Mouse (Mus musculus) bone marrow, adult 2 months (tissue): ENCODE data around the gene Efhb. TPM values are rescaled to one million over a fixed set of nuclear protein-coding genes. Genes with fewer than 3 reads are reported as not detected.
A peak's percentile ranks its signal among the peaks of the same experiment; 100 is the strongest.

ENCODE experiments used
- H3K27ac ChIP-seq: fragments of 200-500 bp; 2 replicates; pipeline ENCODE4 v1.5.1; 2012; ENCODE audit warnings: low read depth, mild to moderate bottlenecking, control low read depth, inconsistent platforms, low read length; ENCODE audit not compliant: control insufficient read depth, poor library complexity, insufficient read depth
- H3K4me1 ChIP-seq: fragments of 200-500 bp; 2 replicates; pipeline ENCODE4 v1.6.1; 2011; ENCODE audit warnings: low read length; ENCODE audit not compliant: control insufficient read depth, insufficient read depth
- H3K4me3 ChIP-seq: fragments of 200-500 bp; replicated peaks from 2 replicates; pipeline ENCODE3; 2011; ENCODE audit warnings: mild to moderate bottlenecking, low read depth, low read length, control low read depth; ENCODE audit not compliant: control insufficient read depth
- CTCF ChIP-seq: fragments of 200-500 bp; IDR thresholded peaks from 2 replicates; pipeline ENCODE4 v1.5.1; 2011; ENCODE audit warnings: low read length, control low read depth; ENCODE audit not compliant: control insufficient read depth, insufficient read depth
- POLR2A ChIP-seq: fragments of 200-500 bp; IDR thresholded peaks from 2 replicates; pipeline ENCODE4 v1.6.1; 2011; ENCODE audit warnings: low read depth, mild to moderate bottlenecking, control low read depth, low read length, borderline replicate concordance; ENCODE audit not compliant: control insufficient read depth
- WGBS: fragments of 180-500 bp; shearing (Covaris S2); methylation state at CpG from one replicate; pipeline ENCODE4 v1.1.7; 2018; 5-methylcytosine and 5-hydroxymethylcytosine counted together
- polyA plus RNA-seq: library from polyadenylated mRNA; stranded (reverse); fragments of >200 nt; gene quantifications from 2 replicates; pipeline ENCODE4 v1.2.4, GENCODE M21; 2011; ENCODE audit warnings: low replicate concordance; ENCODE audit not compliant: missing spikeins, insufficient read depth, insufficient read length

The Efhb gene
- polyA plus RNA-seq, result not detected in 2 replicates

DNA sequence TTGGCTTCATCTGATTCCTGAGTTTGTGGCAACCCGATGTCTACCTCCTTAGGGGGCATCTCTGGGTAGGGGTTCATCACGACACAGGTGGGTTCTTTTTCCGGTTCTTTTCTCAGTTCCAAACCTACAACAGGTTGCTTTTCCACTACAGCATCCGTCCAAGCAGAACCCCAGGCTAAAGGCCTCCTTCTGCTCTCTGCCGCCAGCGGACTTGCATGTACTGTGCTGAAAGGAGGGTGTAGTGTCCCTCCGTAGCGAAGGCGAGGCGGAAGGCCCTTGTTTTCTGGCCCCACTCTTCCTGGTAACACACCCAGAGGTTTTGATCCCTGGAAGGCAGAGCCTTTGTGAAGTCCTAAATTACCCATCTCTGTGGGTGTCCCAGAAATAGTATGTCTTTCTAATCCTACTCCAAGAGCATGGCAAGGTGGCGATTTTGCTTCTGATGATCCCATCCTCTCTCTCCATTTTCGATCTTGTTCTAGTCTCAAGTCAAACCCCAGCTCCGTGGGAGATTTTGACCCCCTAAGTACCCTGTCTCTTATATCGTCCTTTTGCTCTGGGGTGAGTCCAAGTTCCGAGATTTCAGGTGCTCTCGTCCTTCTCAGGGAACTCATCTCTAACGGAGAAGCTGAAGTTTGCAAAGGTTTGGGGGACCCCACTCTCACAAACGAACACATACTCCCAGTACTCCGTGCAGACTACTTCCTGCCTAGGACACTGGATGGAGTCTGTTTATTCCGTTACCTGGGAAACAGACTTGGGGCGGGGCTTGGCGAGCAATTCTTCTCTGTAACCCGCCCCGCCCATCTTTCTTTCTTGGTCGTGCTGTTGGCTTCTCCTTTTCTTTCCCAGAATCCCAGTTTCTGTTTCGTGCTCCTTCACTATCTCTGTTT, at the start of gene Efhb:
Efhb (minus strand) TSS at position 719 of the 893 bp plus-strand sequence.
- Histone ChIP-seq H3K4me3 (no peak within 1 kb of the TSS), H3K4me1 (no peaks in the 10 kb centered on the region; the same call in 1 of the 2 replicates), H3K27ac (no peak within 1 kb of the TSS)
- TF ChIP-seq POLR2A (no peak), CTCF (no peak)
- 36% methylated on average over 26 of the region's 26 CpGs for WGBS

DNA sequence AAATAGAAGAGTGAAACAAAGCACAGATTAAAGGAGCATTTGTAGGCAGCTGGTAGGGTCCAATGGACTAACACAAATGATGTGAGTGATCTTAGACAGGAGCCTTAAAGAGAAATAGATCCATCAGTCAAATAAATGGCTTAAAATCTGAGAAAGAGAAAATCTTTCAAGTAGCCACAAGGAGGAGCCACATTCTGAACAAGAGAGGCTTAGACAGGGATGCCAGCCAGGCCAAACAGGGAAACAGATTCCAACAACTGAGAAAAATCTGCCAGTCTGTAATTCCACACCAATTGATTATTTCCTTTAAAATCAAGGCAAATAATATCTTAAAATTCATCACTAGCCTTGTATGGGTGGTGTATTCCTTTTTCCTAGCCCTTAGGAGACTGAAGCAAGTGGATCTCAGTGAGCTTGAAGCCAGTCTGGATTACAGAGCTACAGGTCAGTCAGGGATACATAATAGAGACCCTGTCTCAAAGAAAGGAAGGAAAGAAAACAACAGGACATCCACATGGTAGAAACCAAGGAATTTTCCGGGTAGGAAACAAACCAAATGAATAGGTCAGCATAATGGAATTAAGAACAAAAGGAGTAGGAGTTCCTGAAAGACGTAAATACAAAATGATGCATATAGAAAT, 49.3 kb upstream of the Efhb start:
- Histone ChIP-seq H3K4me3 (no peak overlapping the region), H3K4me1 (no peaks in the 10 kb centered on the region), H3K27ac (no peak overlapping the region)
- WGBS, result 87% methylated on average over 2 of the region's 2 CpGs
- TF ChIP-seq POLR2A (no peak), CTCF (no peak)

DNA sequence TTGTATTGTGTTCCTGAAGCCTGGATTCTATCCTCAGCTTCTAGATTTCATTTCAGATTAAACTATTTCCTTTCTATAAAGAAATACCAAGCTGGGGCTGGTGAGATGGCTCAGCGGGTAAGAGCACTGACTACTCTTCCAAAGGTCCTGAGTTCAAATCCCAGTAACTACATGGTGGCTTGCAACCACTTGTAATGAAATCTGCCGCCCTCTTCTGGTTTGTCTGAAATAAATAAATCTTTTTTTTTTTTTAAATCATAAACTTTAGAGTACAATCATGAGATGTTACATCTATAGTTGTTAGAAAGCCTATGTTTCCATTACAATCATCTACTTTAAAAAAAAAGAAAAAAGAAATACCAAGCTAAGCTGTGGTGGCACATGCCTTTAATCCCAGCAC, 39.8 kb upstream of the Efhb start:
- Histone ChIP-seq H3K27ac (no peak overlapping the region), H3K4me1 (no peaks in the 10 kb centered on the region), H3K4me3 (no peak overlapping the region)
- 94% methylated on average over 2 of the region's 2 CpGs for WGBS
- TF ChIP-seq CTCF (no peak), POLR2A (no peak)

DNA sequence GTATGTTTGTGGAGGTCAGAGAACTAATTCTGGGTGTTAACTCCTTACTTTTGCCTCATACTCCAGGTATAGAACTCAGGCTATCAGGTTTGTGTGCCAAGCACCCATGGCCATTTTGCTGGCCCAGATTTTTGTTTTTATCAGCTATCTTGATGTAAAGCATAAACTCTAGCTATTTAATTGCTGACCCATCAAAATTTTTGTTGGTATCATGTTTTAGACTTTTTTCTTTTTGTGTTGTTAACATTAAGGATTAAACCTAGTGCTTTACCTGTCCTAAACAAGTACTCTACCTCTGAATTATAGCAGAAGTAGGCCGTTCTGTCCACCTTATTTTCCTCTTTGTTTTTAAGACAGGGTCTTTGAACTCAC, 25.9 kb upstream of the Efhb start:
- no peak overlapping the region for H3K27ac ChIP-seq
- TF ChIP-seq POLR2A (no peak), CTCF (no peak)
- no peak overlapping the region for H3K4me3 ChIP-seq
- H3K4me1 ChIP-seq, result no peaks in the 10 kb centered on the region
- 92% methylated on average over 1 of the region's 1 CpGs for WGBS

DNA sequence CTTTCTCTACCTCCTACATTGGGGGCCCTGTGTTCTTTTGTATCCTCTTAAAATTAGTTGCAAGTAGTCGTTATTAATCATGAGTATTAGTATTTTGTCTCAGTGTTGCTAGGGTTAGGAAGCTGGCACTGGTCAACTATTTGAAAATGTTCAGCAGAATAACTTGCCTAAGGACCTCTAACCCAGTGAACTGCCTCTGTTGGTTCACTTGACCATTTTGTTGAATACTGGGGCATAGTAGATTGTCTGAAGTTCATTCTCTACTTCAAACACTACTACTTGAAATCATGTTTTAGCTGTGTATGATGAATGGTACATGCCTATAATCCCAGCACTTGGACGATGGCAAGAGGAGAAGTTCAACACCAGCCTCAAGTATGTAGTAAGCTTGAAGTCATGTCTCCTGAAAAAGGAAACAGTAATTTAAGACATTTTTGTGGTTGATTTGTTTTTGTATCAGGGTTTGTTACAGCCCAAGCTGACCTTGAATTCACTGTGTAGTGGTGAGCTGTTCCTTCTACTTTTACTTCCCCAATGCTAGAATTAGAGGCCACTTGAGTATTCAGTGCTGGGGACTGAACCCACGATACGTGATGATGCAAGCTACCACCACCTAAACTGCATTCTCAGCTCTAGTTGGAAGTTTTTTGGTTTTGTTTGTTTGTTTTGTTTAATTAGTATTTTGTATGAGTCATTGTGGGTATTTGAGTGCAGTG, 25.3 kb upstream of the Efhb start:
- H3K4me3 ChIP-seq, result no peak overlapping the region
- WGBS, result 35% methylated on average over 4 of the region's 4 CpGs
- H3K4me1 ChIP-seq, result no peaks in the 10 kb centered on the region
- no peak overlapping the region for H3K27ac ChIP-seq
- no peak for TF ChIP-seq CTCF
- no peak for TF ChIP-seq POLR2A

DNA sequence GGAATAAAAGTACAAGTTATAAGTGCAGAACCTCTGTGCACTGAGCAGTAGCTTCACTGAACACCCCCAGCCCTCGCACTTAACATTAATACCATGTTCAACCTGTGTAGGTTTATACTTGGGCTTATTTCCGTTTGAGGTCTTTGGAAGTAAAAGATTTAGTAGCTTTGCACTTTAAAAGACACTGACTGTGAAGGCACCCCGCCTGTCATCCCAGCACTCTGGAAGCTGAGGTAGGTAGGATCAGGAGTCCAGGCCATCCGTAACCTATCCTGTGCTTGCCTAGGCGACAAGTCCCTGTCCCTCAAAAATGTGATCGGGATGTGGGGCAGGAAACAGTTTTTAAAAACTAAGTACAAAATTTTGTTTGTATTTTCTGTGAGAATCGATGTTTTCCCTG, 17.3 kb upstream of the Efhb start:
- H3K4me3 ChIP-seq, result peak overlapping the region; percentile 60

DNA sequence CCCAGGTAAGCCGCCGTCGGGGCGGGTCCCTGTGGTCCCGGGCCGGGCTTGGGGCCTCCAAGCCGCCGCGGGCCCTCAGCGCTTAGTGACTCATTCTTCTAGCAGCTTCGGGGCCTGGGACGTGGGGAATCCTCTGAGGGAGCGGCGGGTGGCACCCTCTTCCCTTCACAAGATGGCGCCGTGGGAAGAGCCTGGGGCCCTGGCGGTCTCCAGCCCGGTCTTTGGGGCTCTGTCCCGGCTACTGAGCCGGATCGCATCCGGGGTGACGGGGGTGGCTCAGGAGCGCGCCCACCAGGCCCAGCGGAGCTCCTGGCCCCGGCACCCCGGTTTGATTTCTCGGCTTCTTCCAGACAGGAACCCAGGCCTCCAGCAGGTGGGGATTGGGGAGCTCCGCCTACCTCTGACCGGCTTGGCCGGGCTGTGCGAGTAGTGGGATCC, 16.5 kb upstream of the Efhb start:
- Histone ChIP-seq H3K4me1 (peaks cover 2% of the 10 kb centered on the region), H3K4me3 (peak overlapping the region; percentile 82), H3K27ac (peak overlapping the region; percentile 99)
- under 1% methylated on average over 33 of the region's 33 CpGs for WGBS
- TF ChIP-seq POLR2A (no peak), CTCF (no peak)

More for the DNA sequence above, 17.3 kb upstream of the Efhb start:
- WGBS, result 57% methylated on average over 7 of the region's 7 CpGs
- Histone ChIP-seq H3K4me1 (peaks cover 2% of the 10 kb centered on the region), H3K27ac (no peak overlapping the region)
- TF ChIP-seq POLR2A, result no peak
- TF ChIP-seq CTCF, result no peak
